In the genomic region with DNA sequence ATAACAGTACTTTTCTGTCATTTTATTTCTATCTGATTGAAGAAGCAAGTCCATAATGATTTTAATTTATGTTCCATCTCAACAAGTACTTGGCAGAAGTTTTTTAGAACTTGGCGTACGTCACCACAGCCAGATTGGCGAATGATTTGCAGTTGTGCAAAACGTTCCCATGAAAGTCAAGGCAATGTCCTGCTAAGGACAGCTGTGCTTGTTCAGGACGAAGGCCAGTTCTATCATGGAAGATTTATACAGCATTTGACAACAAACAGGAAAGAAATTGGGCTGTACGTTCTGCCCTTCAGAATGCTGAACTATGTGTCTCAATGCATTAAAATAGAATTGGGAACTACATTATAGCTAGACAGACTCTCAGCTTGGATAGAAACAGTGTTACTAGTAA, we compare ENCODE assay signal across 18 mouse cellular contexts. TPM values are rescaled to one million over a fixed set of nuclear protein-coding genes. Genes with fewer than 3 reads are reported as not detected.
DNase-seq lines count a peak whose midpoint lies in the region; ATAC-seq and TF ChIP-seq lines count a peak whose summit lies in the region.
"Had no signal": no experiment of that assay in that cellular context is flagged by ENCODE, and none has a peak within 500 bp of the region (broad histone marks: within the 10 kb centered on the region; RNA-seq: fewer than 3 reads in every experiment).

No protein-coding gene starts in this region.

- H3K9me3 ChIP-seq in hindbrain, embryonic 13.5 days, result no peaks in the 10 kb centered on the region
- H3K9me3 ChIP-seq: embryonic facial prominence, embryonic 13.5 days; forebrain, embryonic 10.5 days; heart, embryonic 12.5 days; liver, embryonic 12.5 days had no signal

- WGBS in kidney, adult 2 months, result 51% methylated on average over 6 of the region's 6 CpGs
- WGBS in hindbrain, embryonic 13.5 days, result 91% methylated on average over 6 of the region's 6 CpGs

- no peaks in the 10 kb centered on the region for H3K36me3 ChIP-seq in kidney, adult 2 months (ENCODE audit: control insufficient read depth, insufficient read depth, low read length)
- H3K36me3 ChIP-seq in hindbrain, embryonic 13.5 days, result no peaks in the 10 kb centered on the region
- H3K36me3 ChIP-seq: embryonic facial prominence, embryonic 13.5 days; forebrain, embryonic 10.5 days; heart, embryonic 12.5 days; liver, embryonic 12.5 days had no signal

- H3K4me1 ChIP-seq in kidney, adult 2 months (ENCODE audit: control insufficient read depth, insufficient read depth, low read length), result no peaks in the 10 kb centered on the region
- no peaks in the 10 kb centered on the region for H3K4me1 ChIP-seq in hindbrain, embryonic 13.5 days (replicated peaks)
- H3K4me1 ChIP-seq: embryonic facial prominence, embryonic 13.5 days; forebrain, embryonic 10.5 days; heart, embryonic 12.5 days; liver, embryonic 12.5 days had no signal

- no peak for TF ChIP-seq CTCF in kidney, adult 2 months (conservative IDR thresholded peaks at IDR 0.05; ENCODE audit: insufficient read depth, insufficient read length, low read depth, low read length)

- DNase-seq in kidney, adult 2 months, result peak; percentile 34
- DNase-seq in kidney, adult 11 months, result no peak
- DNase-seq in adrenal gland, adult 2 months, result peak; percentile 78
- DNase-seq in adrenal gland, postnatal 25 days, result peak; percentile 34
- peak; percentile 56 for DNase-seq in kidney, postnatal 14 days
- no peak for DNase-seq in cerebellum, postnatal 4 days (ENCODE audit: low spot score in 2 of 2)
- DNase-seq: cerebellum, adult 2 months; gastrocnemius, postnatal 14 days; heart, postnatal 36 days; midbrain, embryonic 14.5 days; thymus, adult 2 months had no signal

- no peaks in the 10 kb centered on the region for H3K27me3 ChIP-seq in kidney, adult 2 months (replicated peaks; ENCODE audit: control insufficient read depth, insufficient read depth, low read length)
- no peaks in the 10 kb centered on the region for H3K27me3 ChIP-seq in hindbrain, embryonic 13.5 days
- H3K27me3 ChIP-seq: embryonic facial prominence, embryonic 13.5 days; heart, embryonic 12.5 days; liver, embryonic 12.5 days had no signal

- no peak overlapping the region for H3K4me2 ChIP-seq in hindbrain, embryonic 13.5 days
- H3K4me2 ChIP-seq: embryonic facial prominence, embryonic 13.5 days; heart, embryonic 12.5 days; liver, embryonic 12.5 days had no signal

- H3K4me3 ChIP-seq in kidney, adult 2 months (ENCODE audit: insufficient read depth, low read depth, low read length), result no peak overlapping the region
- H3K4me3 ChIP-seq in hindbrain, embryonic 13.5 days, result no peak overlapping the region
- H3K4me3 ChIP-seq: embryonic facial prominence, embryonic 13.5 days; forebrain, embryonic 10.5 days; heart, embryonic 12.5 days; liver, embryonic 12.5 days; myocyte had no signal

- H3K27ac ChIP-seq in kidney, adult 2 months (ENCODE audit: insufficient read depth, low read depth, low read length), result no peak overlapping the region
- no peak overlapping the region for H3K27ac ChIP-seq in hindbrain, embryonic 13.5 days
- H3K27ac ChIP-seq: embryonic facial prominence, embryonic 13.5 days; forebrain, embryonic 10.5 days; liver, embryonic 12.5 days had no signal

- no peak for ATAC-seq in hindbrain, embryonic 13.5 days (ENCODE audit: low FRiP score)
- ATAC-seq: liver, embryonic 12.5 days had no signal

- no peak for TF ChIP-seq POLR2A in kidney, adult 2 months (IDR thresholded peaks at IDR 0.05; ENCODE audit: low read depth, low read length)

- H3K9ac ChIP-seq in hindbrain, embryonic 13.5 days, result no peak overlapping the region
- H3K9ac ChIP-seq: embryonic facial prominence, embryonic 13.5 days; heart, embryonic 12.5 days; liver, embryonic 12.5 days had no signal

RNA-seq across cellular contexts. Expression of a gene that starts 35.4 kb away (rescaled TPM):
- polyA plus RNA-seq in kidney, adult 2 months (2012; rRNA removed), result 0.04 and 0.95 TPM in 2 replicates
- under 1 TPM; 0.29 to 0.41 TPM for total RNA-seq in adrenal gland, adult 2 months (2021)
- 0.07 TPM in 1 of 2 replicates, not detected in the other for polyA plus RNA-seq in adrenal gland, adult 2 months (2012; rRNA removed)
- 0.12 TPM in 1 of 2 replicates, not detected in the other for total RNA-seq in adrenal gland, postnatal 25 days (2021)
- 0.06 TPM in 1 of 2 replicates, not detected in the other for polyA plus RNA-seq in hindbrain, embryonic 13.5 days (2015; fragmentation: Nextera tagmentation; extraction: Ambion mirVana)
- polyA plus RNA-seq: C2C12; embryonic facial prominence, embryonic 13.5 days; forebrain, embryonic 10.5 days; midbrain, embryonic 14.5 days; myocyte had no signal

Comparison
In these comparisons a context has a peak if more than half of its experiments do, and no peak if none do; other contexts are left out.
1. DNase-seq: peak in kidney, adult 2 months (single experiment), adrenal gland, adult 2 months (single experiment), adrenal gland, postnatal 25 days (single experiment) and kidney, postnatal 14 days (single experiment); none in kidney, adult 11 months (single experiment) and cerebellum, postnatal 4 days (0 of 2).